Mouse (Mus musculus): Measurements from ENCODE around the gene Rhod.

Rhod gene

GRCm38 (mm10) chr19:4449230-4449629 is 10.0 kb upstream of the Rhod start:
- no peak for DNase-seq

GRCm38 (mm10) chr19:4447445-4447844 is 8.2 kb upstream of the Rhod start:
- no peak for DNase-seq

DNA sequence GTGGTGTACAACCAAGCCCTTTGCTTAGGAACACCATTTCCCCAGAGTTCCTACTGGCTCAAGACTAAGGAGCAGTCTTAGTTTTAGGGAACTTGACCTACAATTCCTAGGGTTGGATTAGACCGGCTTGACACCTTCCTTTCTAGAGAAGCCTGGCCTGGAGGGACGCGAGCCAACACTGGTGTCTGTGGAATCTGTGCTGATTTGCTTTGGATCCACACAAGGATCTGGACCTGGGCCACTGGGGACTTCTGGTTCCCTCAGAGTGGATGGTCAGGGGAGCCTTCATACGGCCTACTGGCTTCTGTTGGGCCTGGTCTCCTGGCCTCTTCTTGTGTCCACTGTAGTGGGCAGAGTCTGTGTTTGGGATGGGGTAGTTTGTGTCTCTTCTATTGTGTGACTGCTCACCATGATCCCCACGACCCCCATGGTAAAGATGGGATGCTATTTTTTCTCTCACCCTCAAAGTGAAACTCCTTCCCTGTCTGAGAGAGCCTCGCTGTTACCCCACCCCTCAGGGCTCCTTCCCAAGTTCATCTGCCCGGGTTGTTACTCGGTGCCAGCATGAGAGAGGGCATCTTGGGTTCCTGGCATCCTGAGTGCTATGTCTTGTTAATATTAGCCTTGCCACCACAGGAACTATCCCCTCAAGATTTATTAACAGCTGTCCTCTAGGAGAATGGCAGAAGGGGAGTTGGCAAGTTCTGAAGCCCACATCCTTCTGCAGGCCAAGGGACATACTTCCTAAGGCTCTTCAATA is 7.6 kb upstream of the Rhod start:
- DNase-seq: no peak

DNA sequence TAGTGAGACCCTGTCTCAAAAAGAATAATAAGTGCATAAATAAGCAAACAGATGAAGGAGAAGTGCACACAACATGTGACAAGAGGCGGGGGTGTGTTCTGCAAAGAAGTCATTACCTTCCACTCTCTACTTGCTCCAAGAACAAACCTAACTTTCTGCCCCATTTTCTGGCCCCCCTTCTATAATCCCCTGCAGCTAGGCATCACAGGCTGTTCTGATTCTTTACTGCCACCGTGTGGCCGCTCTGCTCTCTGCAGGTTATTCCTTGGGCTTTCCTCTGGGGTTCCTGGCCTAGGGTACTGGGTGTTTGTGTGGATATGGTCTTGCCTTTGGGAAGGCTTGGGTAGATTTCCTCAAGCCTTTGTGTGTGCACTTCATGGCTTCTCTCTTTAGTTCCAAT is 3.2 kb upstream of the Rhod start:
- DNase-seq: peak; percentile 87

DNA sequence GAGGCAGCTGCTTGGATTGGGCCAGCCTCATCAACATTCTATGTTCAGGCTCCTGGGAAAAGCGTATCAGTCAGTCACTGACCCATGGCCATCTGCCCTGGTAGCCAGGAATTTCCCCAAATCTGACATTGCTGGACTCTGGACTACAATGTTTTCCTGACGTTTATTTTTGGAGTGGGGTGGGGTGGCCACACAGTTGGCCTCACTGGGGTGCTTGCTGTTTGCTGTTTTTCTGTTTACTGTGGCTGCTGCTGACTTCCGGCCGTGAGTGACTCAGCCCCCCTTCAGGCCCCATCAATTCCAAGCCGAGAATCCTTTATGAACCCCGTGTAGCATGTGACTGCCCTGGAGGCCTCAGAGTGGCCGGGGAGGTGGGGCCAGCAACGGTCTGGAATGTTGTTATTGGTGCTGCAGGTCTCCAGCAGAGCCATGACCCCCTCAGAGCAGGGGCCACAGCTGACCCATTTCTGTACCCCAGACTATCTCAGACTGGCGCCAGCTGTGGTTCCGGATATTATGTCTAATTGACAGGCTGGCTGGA is 2.5 kb upstream of the Rhod start:
- peak; percentile 91 for DNase-seq

- peak; percentile 58 for DNase-seq
Observed at GRCm38 (mm10) chr19:4441090-4441591, 1.9 kb upstream of the Rhod start.

DNA sequence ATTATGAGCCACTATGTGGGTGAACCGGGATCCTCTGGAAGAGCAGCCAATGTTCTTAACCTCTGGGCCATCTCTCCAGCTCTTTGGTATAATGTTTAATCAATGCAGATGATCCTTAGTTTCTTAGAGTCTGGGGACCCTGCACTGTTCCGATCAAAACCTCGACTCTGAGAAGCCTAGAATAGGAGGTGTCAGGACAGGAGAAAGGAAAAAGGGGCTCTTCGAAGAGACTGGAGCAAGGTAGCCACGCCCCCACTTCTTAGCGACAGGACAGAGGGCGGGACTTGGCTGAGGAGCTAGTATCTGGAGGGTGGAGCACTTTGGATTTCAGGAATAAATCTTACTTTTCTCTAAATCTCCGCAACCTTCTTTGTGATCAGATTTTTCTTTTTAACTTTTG is 990 bp upstream of the Rhod start:
- peak; percentile 80 for DNase-seq

GRCm38 (mm10) chr19:4438791-4439160 is 456 bp downstream of the Rhod start:
- peak; percentile 24 for DNase-seq

GRCm38 (mm10) chr19:4437886-4438285 is 1.3 kb downstream of the Rhod start:
- no peak for DNase-seq

DNA sequence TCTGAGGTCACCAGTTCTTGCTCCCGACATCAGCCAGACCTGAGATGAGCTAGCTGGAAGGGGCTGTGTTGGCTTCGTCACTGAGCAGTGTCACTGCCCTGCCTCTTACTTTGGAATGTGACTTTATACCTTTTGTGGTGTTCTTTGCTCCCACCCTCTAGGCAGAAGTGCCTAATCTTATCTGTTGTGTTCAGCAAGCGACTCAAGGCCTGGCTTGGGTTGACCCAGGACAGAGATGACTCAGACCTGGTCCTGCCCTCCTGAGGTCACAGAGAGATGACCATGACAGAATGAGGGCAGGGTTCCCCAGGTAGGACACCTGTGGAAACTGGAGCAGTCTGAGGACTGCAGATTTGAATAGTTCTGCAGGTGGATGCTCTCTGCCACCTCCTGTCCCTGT is 3.0 kb downstream of the Rhod start:
- DNase-seq: no peak

- DNase-seq: no peak
Observed at GRCm38 (mm10) chr19:4434999-4435398, 4.2 kb downstream of the Rhod start.

GRCm38 (mm10) chr19:4433756-4434155 is 5.5 kb downstream of the Rhod start:
- no peak for DNase-seq

DNA sequence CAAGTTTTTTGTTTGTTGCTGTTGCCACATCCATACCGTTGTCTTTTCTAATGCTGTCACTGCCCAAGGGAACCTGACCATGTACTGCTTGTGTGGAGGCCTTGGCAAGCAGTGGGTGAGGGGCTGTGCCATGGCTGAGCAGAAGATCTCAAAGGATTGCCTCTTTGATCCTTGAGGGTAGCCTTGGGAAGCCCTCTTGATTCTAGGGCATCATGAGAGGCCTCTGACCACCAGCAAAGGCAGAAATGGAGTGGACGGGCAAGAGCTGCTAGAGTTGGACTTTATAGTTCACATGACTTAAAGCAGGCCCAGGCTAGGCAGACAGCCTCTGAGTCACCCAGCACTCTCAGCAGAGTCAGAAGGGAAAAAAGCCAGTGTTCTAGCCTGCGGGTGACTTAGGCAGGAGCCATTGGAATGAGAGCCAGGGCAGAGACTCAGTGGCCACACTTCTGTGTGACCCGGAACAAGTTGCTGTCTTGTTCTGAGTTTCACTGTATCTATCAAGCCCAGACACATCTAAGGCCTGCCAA is 9.1 kb downstream of the Rhod start:
- no peak for DNase-seq

DNA sequence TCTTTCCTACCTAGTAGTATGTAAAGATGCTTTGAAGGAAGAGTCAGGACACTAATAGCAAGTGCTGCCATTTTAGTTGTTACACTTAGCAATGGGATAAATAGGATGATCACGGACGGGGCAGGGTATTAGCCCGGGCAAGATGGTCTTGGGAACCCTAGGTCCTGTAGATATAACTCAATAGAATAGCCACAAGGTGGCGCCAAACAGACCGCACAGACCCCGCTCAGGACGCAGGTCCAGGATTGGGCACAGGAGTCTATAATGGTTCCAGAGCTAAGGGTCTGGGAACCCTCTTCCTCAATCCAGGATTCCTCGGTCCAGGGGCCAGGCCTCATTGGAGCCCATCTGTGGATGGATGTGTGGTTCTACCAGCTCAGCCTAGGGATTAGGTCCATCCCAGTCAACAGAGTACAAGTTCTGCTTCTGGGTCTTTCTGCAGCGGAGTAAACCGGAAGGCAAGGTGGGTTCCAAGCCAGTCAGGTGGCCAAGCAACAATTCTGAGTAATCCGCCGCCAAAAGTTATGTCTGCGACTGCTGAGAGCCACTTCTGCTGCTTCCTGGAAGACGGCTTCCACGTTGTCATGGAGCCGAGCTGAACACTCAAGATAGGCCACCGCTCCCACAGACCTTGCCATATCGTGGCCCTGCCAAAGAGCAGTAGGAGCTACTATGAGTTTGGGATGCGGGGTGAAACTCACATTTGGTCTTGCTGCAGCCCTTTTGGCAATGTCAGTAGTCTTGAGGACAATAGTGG is 13.4 kb downstream of the Rhod start:
- DNase-seq: peak; percentile 67

DNA sequence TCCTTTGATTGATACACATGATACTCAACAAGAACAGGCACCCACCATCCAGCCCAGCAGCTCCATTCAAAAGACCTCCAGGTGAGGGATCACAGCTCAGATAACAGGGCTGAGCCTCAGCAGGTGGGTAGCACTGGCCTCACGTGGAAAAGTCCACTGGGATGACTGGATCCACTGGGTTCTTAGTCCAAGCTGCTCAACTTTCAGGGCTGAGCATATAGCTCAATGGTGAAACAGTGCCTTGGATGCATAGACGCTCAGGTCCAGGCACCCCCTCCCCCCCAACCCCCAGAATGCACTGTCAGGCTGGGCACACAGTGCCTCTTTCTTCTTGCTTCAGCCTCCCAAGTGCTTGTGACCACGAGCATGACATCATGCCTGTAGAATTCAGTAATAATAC is 16.2 kb downstream of the Rhod start:
- DNase-seq: no peak

DNA sequence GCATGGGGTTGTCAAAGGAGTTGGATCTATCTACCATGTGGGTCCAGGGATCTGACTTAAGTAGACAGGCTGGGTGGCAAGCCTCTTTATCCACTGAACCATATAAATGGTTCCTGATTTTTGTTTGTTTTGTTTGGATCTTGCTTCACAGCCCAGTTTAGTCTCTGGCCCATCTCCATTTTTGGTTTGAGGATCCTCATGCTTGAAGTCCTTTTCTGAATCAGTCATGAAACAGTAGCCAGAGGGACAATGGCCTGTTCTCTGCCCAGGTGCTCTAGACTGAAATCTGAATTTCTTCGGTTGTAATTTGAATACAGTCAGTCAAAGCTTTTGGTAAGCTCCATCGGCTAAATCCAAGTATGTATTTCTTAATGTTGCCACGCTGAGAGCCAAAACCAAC is 16.7 kb downstream of the Rhod start:
- no peak for DNase-seq

DNA sequence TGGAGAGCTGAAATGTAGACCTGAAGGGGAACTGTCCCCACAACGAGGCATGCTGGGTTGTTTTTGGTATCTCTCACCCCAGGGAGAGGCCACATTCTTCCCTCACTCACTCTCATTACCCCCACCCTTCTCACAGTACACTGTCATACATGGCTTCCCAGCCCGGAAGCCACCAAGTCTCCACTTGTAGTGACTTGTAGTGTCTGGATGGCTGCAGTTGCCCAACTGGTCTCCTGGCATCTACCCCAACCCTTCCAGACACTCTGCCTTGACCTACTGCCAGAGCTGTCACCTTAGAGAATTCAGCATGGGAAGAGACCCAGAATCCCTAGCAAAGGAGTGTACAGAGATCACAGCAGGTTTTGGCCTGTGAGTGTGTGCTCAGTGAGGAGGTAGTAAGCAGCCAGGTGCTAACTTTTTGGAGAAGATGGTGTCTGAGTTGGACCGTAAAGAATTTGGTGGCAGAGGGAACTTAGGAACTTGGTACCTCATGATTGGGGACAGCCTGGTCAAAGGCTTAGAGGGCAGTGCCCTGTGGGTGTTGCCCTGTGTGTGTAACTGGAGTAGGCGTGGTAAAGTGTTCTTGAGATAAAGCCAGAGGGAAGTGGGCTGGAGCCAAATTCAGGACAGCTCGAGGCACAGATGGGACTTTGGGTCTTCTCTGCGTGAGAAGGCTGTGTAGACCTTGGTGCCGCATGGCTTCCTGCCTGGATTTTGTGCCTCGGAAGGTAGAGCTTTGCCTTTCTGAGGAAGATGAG is 18.9 kb downstream of the Rhod start:
- no peak for DNase-seq

DNA sequence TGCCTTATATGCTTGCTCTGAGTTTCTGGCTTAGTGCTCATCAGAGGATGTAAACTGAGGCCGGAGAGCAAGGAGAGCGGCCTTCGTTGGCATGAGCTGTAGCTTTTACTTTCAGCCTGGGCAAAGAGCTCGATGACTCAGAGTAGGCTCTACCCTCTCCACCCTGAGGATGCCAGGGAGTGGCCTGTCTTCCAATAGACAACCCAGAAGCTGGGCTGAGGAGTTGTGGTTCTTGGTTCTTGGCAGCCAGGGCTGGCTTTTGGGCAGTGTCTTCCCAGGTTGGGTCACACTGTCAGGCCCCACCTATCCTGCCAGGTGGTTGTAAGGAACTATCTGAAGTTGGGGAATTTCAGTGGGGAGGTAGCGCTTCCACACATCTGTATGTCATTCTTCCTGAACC is 19.5 kb downstream of the Rhod start:
- DNase-seq: no peak

- DNase-seq: no peak
Observed at GRCm38 (mm10) chr19:4417713-4418112, 21.5 kb downstream of the Rhod start.

DNA sequence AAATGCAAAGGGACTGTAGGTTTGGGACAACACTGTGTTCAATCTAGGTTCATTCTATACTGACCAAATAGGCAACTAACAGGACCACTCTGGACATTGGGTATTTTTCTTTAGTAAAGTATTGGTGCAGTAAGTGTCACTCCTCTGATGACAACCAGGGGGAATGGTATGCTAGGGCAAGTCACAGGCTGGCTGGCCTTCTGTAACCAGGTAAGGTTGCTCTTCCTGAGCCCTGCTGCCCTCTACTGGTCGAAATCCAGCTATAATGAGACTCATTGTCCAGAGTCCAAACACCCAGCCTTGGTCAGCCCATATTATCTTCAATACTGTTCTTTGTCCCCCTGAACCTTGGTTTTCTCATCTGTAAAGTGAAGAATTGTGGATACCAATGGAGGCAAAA is 22.0 kb downstream of the Rhod start:
- peak; percentile 86 for DNase-seq

DNA sequence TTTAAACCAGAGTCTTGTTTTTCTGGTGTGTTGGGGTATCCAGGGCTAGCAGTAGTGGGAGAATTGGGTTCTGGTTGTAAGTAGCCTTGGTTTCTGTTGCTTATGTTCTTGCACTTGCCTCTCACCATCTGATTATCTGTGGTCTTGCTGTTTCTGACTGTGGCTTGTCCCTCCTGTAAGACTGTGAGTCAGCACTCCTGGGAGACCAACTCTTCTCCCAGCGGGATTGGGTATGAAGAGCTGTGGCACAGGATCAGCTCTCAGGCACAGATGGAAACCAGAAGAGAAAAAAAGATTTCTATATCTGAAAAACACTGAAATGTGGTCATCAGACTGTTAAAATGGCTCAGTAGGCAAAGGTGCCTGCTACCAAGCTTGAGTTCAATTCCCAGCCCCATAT is 24.6 kb downstream of the Rhod start:
- no peak for DNase-seq

DNA sequence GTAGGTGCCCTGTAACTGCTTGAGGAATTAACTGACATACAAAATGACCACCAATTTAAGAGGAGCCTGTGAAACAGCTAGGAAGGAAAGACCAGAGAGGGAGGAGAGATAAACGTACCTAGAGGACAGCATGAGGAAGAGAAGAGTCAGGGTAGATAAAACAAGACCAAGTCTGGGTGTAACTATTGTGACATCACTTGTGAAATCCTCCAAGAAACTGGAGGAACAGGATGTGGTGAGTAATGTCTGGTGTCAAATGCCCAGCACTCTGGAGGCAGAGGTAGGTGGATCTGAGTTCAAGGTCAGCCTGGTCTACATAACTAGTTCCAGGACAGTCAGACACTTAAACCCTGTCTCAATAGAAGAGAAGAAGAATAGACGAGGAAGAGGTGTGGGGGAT is 30.2 kb downstream of the Rhod start:
- no peak for DNase-seq

GRCm38 (mm10) chr19:4404840-4405239 is 34.4 kb downstream of the Rhod start:
- no peak for DNase-seq

Measured in kidney, postnatal 14 days (tissue).